Mouse (Mus musculus) left cerebral cortex, adult 2 months (tissue): ENCODE results near the gene Pold4. TPM values are rescaled to one million over a fixed set of nuclear protein-coding genes. Genes with fewer than 3 reads are reported as not detected.

ENCODE experiments used
- DNase-seq, 2 experiments: peaks; one replicate each; pipeline ENCODE4 v3.0.0; 2021 to 2022; ENCODE audit warnings: low spot score in 2 of 2, mixed read lengths in 1 of 2; ENCODE audit errors: extremely low spot score in 1 of 2
- H3K27ac ChIP-seq: fragments of 200-600 bp; 2 replicates; pipeline ENCODE4 v1.8.1; 2022
- H3K4me3 ChIP-seq: fragments of 200-600 bp; 2 replicates; pipeline ENCODE4 v1.8.1; 2022
- CTCF ChIP-seq: fragments of 200-600 bp; IDR thresholded peaks from 2 replicates; pipeline ENCODE4 v1.8.1; 2022; ENCODE audit warnings: antibody characterized with exemption, mild to moderate bottlenecking, moderate library complexity
- intact Hi-C: fragments of 180-260 bp; cut with DNase I; formaldehyde crosslinking; loops from one replicate; pipeline ENCODE4 v1.15.1; 2025
- microRNA-seq, 2 experiments: library from miRNA; unstranded; fragments of <30 nt; microRNA quantifications; one replicate each; pipeline ENCODE4 v1.2.0; 2021
- total RNA-seq, 2 experiments: library from RNA; stranded (reverse); gene quantifications; 2 replicates each; pipeline ENCODE4 v1.2.3; 2021

Gene Pold4
- total RNA-seq, 2 experiments from 2014 or later = 15.4 to 17.6 TPM

DNA sequence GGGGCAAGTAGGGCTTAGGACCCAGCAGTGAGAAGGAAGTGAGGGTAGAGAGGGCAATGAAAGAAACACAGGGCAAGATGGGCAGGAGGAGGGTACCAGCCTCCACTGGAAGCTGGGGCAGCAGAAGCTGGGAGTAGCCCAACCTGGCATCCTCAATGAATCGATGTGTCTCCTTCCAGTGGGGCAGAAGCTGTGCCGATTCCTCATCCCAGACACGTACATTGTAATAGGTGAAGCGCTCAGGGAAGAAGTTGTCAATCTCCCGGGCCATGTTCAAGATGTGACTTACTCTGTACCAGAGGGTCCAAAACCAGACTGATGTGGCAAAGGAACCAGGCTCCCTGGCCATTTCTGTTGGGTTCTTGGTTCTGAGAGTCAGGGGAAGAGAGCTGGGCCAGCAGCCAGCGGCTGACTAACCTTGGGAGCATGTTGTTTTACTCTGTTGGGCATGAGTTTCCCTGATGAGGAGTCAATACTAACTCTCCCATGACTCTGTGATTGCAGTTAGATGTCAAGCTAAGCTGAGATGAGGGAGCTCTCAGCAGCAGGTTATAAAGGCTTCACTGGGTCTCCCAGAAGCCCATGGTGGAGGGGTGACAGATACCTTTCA is 32.6 kb downstream of the Pold4 start:
- H3K27ac ChIP-seq = no peak overlapping the region
- no peak for TF ChIP-seq CTCF
- DNase-seq = no peak
- intact Hi-C loops = no loop called here
- H3K4me3 ChIP-seq = no peak overlapping the region

- DNase-seq = no peak
- no peak; the same call in 1 of the 2 replicates for TF ChIP-seq CTCF
- Histone ChIP-seq H3K27ac (no peak overlapping the region), H3K4me3 (no peak overlapping the region)
- intact Hi-C loops = no loop called here
Measured at GRCm38 (mm10) chr19:4265956-4266355, 34.3 kb downstream of the Pold4 start.

- intact Hi-C loops = no loop called here
- peak; percentile 68 to 72 for DNase-seq
- peak within 1 kb of the TSS; percentile 86 for H3K27ac ChIP-seq
- peak within 1 kb of the TSS; percentile 70 for H3K4me3 ChIP-seq
- TF ChIP-seq CTCF = no peak; the same call in 1 of the 2 replicates
Measured at GRCm38 (mm10) chr19:4268566-4269361, 37.1 kb downstream of the Pold4 start, which contains the start of gene Ssh3. Ssh3 (minus strand) TSS chr19:4269180.

- H3K4me3 ChIP-seq = no peak overlapping the region
Measured at GRCm38 (mm10) chr19:4270187-4270586, 38.5 kb downstream of the Pold4 start.

GRCm38 (mm10) chr19:4270972-4271371 is 39.3 kb downstream of the Pold4 start:
- no peak for TF ChIP-seq CTCF
- intact Hi-C loops = no loop called here
- Histone ChIP-seq H3K27ac (no peak overlapping the region), H3K4me3 (no peak overlapping the region)
- no peak for DNase-seq

More at GRCm38 (mm10) chr19:4270187-4270586, 38.5 kb downstream of the Pold4 start:
- H3K27ac ChIP-seq = no peak overlapping the region
- TF ChIP-seq CTCF = no peak
- intact Hi-C loops = no loop called here
- DNase-seq = no peak

- peak; percentile 29 for TF ChIP-seq CTCF
- intact Hi-C loops = no loop called here
- no peak for DNase-seq
- H3K27ac ChIP-seq = no peak overlapping the region
- no peak overlapping the region for H3K4me3 ChIP-seq
Measured at GRCm38 (mm10) chr19:4279487-4279886, 47.8 kb downstream of the Pold4 start.

DNA sequence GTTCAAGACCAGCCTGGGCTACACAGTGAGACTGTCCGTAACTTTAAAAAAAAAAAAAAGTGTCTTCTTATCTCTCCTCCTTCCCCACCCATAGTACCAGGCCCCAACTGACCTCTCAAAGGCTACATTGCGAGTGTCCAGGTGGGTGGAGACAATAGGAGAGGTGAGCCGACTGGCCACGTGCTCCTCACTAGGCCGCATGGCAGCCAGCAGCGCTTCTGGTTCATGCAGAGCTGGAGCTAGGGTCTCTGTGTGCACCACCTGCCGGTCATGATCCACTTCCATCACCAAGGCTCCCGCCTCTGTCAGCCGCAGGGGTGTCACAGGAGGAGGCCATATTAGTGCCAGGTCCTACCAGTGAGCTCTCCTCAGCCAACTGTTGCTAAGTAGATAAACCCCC is 48.7 kb downstream of the Pold4 start:
- H3K4me3 ChIP-seq = no peak overlapping the region
- no peak overlapping the region for H3K27ac ChIP-seq
- DNase-seq = no peak
- intact Hi-C loops = no loop called here
- TF ChIP-seq CTCF = no peak

DNA sequence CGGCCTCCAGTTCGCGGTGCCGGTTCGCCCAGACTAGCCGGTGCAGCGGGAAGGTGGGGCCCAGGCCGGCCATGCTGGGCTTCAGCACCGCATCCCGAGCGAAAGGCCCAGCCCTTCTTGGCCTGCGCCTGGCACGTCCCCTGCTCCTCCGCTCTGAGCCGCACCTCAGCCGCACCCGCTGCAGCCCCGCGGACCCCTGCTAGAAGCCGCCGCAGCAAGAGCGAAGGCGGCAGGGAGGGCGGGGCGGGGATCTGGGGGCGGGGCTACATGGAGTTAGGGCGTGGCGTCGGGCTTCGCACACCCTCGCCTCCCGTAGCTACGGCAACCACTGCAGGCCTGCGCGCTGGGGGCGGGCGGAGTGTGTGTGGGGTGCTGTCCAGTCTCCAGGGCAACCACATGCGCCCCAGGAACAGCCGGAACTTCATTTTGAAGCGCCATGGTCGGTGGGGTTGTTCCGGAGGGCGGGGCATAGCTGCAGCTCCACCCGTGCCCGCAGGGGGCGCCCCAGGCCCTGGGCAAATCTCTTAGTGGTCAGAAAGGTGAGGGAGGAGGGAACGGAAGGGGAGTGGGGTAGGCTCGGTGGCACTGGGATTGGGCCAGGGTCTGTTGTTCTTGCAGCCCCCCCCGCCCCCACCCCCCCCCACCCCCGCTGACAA is 51.3 kb downstream of the Pold4 start, which contains the start of gene Ankrd13d:
Gene Ankrd13d (minus strand): TSS at position 240 of the 656 bp plus-strand sequence.
- Histone ChIP-seq H3K4me3 (peak within 1 kb of the TSS; percentile 84), H3K27ac (peak within 1 kb of the TSS; percentile 89)
- peak; percentile 91 to 94 for DNase-seq
- peak; percentile 86 for TF ChIP-seq CTCF
- intact Hi-C loops = loop anchor here (1.0 kb wide), 1 partner anchor 23 kb away; the partner anchor contains the start of gene Grk2

Small RNAs within 50 kb of the gene (microRNA-seq; reads per million reads assigned to microRNA genes)
- 0 reads per million in 2 experiments for gene Gm26115
- gene Mir6985 = 6.6 to 7.4 reads per million in 2 experiments

Other genes with a start within 250 kb of the Pold4 start
- gene Acy3, start 245.3 kb upstream of the Pold4 start, total RNA-seq = 1 to 10 TPM; 3.3 to 4.1 TPM
- not detected for gene Tbx10, start 239.1 kb upstream of the Pold4 start, total RNA-seq
- gene Nudt8, start 231.3 kb upstream of the Pold4 start, total RNA-seq = 10 to 100 TPM in 1 of 2 experiments, 1 to 10 TPM in 1; 8.3 to 10.2 TPM
- 1 to 10 TPM; 1.8 TPM for gene Gm49405, start 231.3 kb upstream of the Pold4 start, total RNA-seq
- gene Doc2g, start 228.6 kb upstream of the Pold4 start, total RNA-seq = 1 to 10 TPM; 4.8 to 5.9 TPM
- gene Ndufv1, start 219.1 kb upstream of the Pold4 start, total RNA-seq = 100 to 1,000 TPM; 242 to 257 TPM
- gene Gstp1, start 193.9 kb upstream of the Pold4 start, total RNA-seq = 100 to 1,000 TPM; 299 to 324 TPM
- 10 to 100 TPM; 39.5 to 52.8 TPM for gene Gstp2, start 185.9 kb upstream of the Pold4 start, total RNA-seq
- not detected for gene Gstp3, start 172.3 kb upstream of the Pold4 start, total RNA-seq
- gene Cabp2, start 150.3 kb upstream of the Pold4 start, total RNA-seq = not detected
- gene Cdk2ap2, start 134.7 kb upstream of the Pold4 start, total RNA-seq = 10 to 100 TPM; 28.4 to 32.5 TPM
- 100 to 1,000 TPM; 217 to 229 TPM for gene Pitpnm1, start 131.9 kb upstream of the Pold4 start, total RNA-seq
- gene Aip, start 106.0 kb upstream of the Pold4 start, total RNA-seq = 100 to 1,000 TPM; 118 to 125 TPM
- not detected for gene Gpr152, start 92.1 kb upstream of the Pold4 start, total RNA-seq
- under 1 TPM in 1 of 2 experiments, not detected in 1; 0.26 TPM for gene Cabp4, start 87.9 kb upstream of the Pold4 start, total RNA-seq
- gene Coro1b, start 83.3 kb upstream of the Pold4 start, total RNA-seq = 10 to 100 TPM; 72.6 to 82.2 TPM
- gene Ptprcap, start 78.3 kb upstream of the Pold4 start, total RNA-seq = 1 to 10 TPM; 1.2 to 1.7 TPM
- gene Rps6kb2, start 68.5 kb upstream of the Pold4 start, total RNA-seq = 10 to 100 TPM; 34.0 to 46.8 TPM
- gene Carns1, start 56.4 kb upstream of the Pold4 start, total RNA-seq = 1 to 10 TPM; 6.9 to 7.3 TPM
- gene Tbc1d10c, start 40.6 kb upstream of the Pold4 start, total RNA-seq = 1 to 10 TPM; 1.4 to 1.5 TPM
- gene Ppp1ca, start 39.8 kb upstream of the Pold4 start, total RNA-seq = 100 to 1,000 TPM; 293 to 306 TPM
- gene Rad9a, start 30.2 kb upstream of the Pold4 start, total RNA-seq = 10 to 100 TPM in 1 of 2 experiments, 1 to 10 TPM in 1; 8.7 to 10.1 TPM
- 1 to 10 TPM; 1.3 to 2.1 TPM for gene Clcf1, start 17.7 kb upstream of the Pold4 start, total RNA-seq
- not detected for gene AC109138.7, start 17.5 kb upstream of the Pold4 start, total RNA-seq
- 10 to 100 TPM; 60.9 to 72.6 TPM for gene Ssh3, start 37.3 kb downstream of the Pold4 start, total RNA-seq
- 10 to 100 TPM; 68.7 to 75.0 TPM for gene Ankrd13d, start 51.2 kb downstream of the Pold4 start, total RNA-seq
- 100 to 1,000 TPM; 236 to 248 TPM for gene Grk2, start 74.3 kb downstream of the Pold4 start, total RNA-seq
- gene Kdm2a, start 166.4 kb downstream of the Pold4 start, total RNA-seq = 10 to 100 TPM; 73.2 to 92.3 TPM
- gene Rhod, start 207.5 kb downstream of the Pold4 start, total RNA-seq = 1 to 10 TPM in 1 of 2 experiments, under 1 TPM in 1; 0.75 to 1.2 TPM
- gene Syt12, start 245.5 kb downstream of the Pold4 start, total RNA-seq = 10 to 100 TPM; 36.8 to 39.8 TPM